Mouse (Mus musculus) lung, postnatal 10 days (tissue): ENCODE data around the gene Prss40.
"Not testable (repeated sequence)": the region's sequence is repeated elsewhere in the genome, so short reads cannot be mapped to it uniquely, and the experiment has no call there.

Experiments used
- DNase-seq: peaks from one replicate; pipeline ENCODE4 v3.0.0; 2021

Prss40 gene

DNA sequence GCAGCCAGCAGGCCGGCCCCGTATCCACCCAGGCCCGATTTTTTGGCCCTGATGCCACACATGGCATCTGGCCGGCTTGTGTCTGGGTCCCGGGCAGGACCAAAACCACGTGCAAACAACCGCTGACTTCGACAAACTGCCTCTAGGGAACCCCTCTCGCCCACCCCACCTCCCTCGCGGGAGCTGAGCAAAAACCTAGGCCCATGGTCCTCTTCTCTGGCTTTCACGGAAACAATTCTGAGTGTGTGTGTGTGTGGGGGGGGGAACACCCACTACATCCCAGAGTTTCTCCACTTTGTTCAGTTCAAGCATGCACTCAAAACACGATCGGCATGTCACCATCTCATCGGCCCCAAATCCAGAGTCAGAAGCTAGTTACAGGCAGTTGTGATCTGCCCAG lies at the start of gene Prss40:
TSS of gene Prss40 (minus strand) at position 101 of the 400 bp plus-strand sequence.
- DNase-seq, result no peak

DNA sequence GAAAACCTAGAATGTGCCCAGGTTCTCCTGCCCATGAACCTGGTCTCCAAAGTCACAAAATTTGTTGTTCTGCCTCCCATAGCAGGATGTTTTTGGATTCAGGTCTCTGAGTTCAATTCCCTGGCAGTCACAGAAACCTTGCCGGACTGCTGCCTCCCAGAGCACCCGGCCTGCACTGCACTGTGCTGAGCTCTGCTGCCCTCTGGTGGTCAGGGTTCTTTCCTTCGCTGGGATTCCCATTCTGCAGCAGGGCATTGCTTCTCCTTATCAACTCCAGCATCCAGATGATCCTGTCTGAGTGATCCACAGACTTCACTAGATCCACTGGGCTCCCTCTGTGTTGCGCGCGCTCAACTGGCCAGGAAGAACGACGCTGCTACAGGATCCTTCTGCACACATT lies 41.6 kb upstream of the Prss40 start:
- peak; percentile 68 for DNase-seq

DNA sequence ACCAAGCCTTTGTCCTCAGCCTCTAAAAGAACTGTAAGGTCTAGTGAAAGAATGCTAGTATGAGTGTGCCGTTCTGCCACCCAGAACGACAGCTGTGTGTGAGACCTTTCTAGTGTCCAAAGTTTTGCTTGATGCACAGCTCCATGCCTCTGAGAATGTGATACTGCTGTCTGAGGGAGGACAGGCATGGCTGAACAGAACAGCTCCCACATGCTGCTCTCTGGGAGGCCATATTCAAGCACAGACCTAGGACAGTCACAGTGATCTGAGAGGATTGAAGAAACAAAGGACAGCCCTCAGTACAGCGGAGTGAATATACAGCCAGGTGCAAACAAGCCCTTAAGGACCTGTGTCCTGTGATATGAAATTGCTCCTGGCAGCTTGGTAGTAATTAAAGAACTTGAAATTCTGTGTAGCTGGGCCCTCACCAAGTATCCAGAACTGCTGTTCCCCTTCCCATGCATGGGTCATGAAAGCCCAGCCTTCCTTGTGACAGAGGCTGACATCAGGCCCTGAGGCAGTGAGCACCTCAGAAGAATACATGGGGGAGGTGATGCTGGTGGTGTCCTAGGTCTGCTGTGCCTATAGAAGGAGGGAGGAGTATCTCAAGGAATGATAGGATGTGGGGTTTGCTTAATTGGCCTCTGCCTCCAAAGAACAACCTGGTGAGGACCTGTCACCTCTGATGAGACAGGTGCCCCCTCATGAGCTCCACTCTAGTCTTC lies 40.7 kb upstream of the Prss40 start:
- no peak for DNase-seq

DNA sequence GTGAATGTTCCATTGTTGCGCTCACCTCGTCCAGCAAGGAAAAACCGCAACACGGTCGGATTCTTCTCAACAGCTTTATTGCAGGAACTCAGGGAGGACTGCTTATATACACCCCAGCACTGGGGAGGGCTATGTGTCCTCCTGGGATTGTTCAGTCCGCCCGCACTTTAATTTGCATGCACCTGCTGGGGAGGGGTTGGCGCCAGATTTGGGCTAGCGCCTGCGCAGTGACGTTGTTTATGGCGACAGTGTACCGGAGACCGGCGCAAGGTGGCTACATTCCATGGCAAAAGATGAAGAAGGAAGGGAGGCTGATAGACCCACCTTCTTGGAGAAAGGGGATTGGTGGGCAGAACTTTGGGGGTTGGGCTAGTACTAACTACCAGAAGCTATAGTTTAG lies 39.3 kb upstream of the Prss40 start:
- no peak for DNase-seq

DNA sequence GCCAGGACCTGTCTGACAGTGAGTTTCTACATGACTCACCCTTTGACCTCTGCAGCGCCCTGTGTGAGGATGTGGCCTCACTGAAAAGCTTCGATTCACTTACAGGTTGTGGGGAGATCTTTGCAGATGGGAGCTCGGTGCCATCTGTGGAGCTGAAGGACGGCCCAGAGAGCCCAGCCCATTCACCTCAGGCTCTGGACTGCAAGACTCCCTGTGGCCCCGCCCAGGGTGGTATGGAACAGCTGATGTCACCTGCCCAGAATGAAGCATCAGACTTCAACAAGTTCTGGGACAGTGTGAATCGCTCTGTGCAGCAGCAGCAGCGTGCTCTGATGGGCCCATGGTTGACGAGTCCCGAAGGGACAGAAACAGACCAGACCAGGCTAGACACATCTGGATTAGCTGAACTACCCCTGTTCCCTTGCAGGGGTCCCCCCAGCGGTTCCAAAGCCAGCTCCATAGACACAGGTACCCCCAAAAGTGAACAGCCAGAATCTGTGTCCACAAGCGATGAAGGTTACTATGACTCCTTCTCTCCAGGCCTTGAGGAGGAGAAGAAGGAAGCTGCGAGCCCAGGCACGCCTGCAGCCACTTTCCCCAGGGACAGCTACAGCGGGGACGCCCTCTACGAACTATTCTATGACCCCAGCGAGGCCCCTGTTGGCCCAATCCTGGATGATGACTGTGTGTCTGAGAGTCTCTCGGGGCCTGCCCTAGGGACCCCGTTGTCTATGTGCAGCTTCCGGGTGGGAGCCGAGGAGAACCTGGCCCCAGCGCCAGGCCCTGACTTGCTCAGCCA lies 26.8 kb upstream of the Prss40 start:
- DNase-seq, result no peak

DNA sequence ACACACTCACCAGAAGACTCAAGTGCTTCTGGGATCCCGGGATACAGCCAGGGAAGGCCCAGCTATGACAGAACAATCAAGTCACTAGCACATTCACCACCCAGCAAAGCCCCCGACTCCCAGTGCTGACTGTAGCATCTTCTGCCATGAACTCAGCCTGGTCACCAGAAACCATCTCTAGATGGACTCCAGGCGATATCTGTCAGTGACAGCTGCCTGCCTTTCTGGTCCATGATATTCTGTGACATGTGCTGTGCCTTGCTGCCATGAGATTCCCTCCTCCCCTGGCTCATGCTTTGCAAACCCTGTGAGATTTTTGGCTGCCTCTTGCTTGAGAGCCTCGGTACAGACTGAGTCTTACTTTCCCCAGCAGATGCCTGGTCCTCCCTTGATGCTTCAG lies 24.0 kb upstream of the Prss40 start:
- DNase-seq, result no peak

DNA sequence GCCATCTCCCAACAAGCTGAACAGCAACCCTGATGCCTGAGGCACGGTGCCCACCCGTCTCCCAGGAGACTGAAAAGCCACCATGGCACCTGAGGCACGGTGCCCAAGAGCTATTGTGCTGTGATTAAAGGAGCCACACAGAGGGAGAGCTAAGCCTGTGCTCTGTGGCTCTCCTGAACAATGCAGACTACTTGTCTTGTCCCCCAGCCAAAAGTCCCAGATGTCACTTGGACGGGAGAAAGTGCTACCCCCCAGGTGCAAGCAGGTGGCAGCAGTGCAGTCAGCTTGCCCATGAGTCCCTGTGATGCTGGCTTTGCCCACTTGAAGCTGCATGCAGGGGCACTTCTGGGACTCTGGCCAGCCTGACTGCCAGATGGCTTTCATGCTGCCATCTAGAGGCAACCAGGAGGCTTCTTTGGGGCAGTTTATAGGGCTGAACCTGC lies 23.1 kb upstream of the Prss40 start:
- DNase-seq, result no peak

DNA sequence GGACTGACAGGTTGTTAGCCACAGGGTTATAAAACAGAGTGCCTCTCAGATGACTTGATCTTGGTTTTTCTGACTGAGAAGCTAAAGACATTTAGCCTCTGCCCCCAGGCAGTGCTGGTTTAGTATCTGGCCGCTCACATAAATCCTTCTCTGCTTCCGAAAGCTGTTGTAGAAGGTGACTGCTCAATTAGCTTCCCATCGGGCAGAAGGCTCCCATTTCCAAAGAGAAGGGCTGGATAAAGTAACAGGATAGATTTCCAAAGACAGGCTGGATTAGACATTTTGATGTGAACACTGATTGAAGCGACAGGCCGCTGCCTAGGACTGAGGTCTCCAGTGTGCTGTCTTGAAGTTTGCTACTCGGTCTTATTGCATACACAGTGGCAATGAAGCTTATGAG lies 21.5 kb upstream of the Prss40 start:
- no peak for DNase-seq

DNA sequence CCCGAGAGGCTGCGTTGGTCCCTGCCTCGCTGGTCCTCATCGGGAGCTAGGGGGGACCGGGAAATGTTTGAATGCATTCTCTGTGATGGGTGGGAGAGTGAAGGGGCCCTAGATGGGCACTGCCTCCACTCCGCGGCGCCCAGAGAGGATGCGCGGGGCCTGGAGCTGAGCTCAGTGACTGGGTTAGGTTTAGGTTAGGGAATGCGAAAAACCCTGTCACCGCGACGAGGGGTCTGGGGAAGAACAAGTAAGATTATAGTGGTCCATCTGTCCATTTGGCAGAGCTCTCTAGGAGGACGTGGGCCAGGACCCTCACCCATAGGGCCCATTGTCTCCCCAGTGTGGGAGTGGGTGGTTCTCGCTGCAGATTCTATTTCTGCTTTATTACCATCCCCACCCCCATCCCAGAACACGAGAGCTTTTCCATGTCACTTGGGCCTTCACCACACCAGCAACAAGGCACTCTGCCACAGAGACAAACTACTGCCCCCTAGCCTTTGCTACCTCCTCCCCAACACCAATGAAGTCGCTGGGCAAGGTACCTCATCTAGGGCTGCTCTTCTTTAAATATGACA lies 19.1 kb upstream of the Prss40 start:
- no peak for DNase-seq

DNA sequence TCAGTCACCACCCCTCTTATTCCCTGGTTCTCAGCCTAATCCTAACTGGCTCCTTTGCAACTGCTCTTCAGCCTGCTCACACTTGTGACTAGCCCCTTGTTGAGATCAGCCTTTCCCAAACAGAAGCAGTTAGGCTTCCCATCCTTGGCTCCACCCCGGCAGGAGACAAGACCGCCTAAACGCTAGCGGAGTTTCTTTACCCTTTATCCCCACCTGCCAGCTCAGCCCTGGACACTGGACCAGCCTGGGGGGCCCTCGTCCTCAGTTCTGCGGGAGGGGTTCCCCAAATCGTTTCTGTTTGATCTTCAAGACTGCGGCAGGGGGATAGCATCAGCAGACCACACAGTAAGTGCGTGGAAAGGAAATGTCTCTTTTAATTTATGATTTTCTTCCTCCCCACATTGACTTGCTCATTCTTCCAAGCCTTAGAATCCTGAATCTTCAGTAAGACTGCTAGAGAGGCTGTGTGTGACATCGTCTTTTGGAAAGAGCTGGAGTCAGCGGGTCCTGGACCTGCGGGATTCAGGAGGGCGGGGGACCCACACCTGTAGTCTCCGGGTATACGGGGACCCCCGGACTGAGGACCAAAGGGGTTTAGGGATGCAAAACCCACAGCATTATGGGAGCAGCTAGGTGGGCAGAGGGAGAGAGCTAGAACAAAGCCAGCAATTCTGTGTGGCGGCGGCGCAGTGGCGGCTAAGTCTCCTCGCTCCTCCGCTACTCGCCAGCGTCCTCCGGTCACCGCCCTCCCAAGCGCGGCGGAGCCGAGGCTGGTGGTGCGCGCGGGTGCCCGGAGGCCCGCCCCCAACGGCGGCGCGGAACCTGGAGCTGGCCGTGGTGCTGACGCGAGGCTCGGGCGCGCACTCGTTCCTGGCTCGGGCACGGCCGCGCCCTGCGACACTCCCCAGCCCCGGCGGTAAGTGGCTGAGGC lies 18.4 kb upstream of the Prss40 start, which contains the start of gene Amer3:
TSS of gene Amer3 (plus strand) at position 807 of the 931 bp plus-strand sequence.
- peak; percentile 78 for DNase-seq

DNA sequence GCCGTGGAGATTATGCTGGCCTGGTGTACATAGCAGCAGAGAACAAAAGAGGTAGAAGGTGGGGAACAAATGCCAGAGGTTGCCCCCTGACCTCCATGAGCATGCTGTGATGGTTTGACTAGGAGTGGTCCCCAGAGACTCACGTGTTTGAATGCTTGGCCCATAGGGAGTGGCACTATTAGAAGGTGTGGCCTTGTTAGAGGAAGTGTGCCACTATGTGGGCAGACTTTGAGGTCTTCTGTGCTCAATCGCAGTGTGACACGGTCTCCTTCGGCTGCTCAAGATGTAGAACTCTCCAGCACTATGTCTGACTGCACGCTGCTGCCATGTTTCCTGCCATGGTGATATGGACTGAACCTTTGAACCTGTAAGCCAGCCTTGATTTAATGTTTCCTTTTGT lies 12.5 kb upstream of the Prss40 start:
- DNase-seq, result no peak

DNA sequence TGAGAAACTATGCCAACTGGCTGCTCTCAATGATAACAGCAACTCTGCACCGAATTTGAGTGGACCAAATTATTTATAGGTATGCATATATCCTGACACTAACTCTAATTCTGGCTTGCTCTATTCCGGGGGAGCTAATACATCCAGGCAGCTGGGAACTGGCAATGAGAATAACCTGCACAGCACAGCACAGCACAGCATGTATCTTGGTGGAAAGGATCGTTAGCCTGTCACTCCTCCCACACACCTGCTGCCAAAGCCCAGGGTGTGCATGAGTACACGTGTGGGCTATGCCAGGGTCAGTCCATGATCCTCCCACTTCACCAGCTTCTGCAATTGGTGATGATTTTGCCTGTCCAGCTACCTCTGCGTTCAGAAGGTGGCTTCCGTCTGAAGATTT lies 10.7 kb upstream of the Prss40 start:
- DNase-seq, result no peak

DNA sequence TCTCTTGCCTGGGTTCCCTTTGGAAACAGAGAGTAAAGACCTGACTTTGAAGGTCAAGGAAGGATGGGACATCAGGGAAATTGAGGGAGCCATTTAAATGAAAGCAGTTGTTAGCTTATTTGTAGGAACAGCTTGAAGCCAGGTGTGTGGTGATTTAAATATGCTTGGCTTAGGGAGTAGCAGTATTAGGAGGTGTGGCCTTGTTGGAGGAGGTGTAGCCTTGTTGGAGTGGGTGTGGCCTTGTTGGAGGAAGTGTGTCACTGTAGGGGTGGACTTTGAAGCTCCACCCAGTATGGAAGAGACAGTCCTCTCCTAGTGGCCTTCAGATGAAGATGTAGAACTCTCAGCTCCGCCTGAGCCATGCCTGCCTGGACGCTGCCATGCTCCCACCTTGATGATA lies 9.1 kb upstream of the Prss40 start:
- DNase-seq, result no peak

DNA sequence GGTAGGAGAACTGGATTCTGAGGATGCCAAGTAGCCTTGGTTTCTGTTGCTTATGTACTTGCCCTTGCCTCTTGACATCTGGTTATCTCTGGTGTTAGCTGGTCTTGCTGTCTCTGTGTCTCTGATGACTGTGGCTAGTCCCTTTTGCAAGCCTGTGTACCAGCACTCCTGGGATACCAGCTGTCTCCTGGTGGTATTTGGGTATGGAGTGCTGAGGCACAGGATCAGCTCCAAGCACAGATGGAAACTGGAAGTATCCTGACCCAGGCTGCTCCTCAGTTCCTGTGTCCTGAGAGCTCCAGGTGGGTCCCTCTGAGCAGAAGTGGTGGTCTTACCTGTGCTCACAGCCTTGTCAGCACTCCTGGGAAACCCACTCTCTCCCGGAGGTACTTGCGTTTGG lies 7.4 kb upstream of the Prss40 start:
- no peak for DNase-seq

DNA sequence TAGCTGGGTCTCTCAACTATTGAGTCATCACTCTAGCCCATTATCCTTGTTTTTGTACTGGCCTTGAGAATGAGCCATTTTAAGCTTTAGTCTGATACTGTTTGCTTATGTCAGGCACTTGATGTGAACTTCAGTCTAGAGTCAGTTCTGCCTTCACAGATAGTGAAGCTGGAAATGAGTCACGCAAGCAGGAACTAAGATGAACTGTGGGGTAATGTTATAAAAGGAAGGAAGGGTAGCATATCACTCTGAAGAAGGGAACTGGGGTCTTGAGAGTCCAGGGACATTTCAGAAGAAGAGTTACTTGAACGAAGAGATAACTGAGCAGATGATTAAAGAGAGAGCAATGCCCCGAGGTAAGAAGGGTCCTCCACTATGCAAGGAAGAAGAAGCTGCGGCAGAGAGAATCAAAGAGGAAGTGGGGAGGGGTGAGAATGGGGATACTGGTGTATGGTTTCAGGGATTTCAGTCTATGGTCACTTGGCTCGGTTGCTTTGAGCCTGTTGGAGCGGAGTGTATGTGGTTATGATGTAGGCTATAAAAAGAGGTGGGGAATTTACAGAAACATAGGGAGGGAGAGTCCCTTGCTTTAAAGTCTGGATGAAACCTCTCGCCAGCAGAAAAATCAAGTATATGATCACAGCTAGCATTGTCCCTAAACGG lies 3.8 kb upstream of the Prss40 start:
- DNase-seq, result no peak

DNA sequence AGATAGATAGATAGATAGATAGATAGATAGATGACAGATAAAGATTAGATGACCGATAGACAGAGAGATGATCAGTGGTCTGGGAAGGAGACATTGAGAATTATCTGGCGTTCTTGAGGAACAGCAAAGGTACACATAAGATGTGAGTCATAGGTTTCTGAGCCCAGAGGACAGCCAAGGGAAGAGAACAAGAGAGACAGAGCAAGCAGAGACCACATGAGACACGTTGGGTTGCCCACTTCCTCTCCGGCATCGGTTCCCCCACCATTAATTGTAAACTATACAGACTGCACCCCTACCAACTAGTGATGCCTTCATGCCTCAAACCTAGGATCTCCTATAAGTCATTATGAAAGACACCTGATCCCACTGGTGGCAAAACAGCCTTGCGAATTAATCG lies 6.5 kb downstream of the Prss40 start:
- no peak for DNase-seq

DNA sequence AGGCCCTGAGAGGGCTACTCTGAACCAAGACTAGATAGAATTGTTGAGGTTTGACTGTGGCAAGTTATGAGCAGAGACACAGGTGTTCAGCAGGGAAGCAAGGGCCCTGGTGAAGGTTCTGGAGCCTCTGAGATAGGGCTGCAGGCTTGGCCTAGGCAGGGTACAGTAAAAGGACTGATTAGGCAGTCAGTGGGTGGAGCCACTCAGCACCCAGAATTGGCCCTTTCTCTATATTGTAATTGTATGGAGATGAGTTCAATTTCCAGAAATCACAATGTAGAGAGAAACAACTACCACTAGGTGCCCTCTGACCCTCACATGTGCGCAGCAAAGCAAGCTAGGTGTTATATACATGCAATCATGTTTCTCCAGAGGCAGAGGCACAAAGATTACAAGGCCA lies 7.1 kb downstream of the Prss40 start:
- DNase-seq, result no peak

DNA sequence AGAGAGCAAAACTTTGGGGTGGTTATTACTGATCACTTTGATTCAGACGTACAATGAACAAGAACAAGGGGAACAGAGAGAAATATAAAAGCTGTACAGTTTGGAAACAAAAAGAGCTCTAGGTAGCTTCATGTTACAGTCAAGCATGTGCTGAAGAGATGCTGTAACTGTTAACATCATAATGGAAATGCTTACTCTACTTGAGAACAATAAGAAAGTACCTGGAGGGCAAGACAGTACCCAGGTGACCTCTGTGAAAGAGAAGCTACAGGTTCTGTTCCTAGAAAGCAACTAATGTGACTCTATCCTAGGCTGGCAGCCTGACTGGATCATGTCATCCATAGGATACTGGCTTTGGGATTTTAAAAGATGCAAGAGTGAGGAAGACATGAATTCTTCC lies 13.7 kb downstream of the Prss40 start:
- DNase-seq, result no peak

DNA sequence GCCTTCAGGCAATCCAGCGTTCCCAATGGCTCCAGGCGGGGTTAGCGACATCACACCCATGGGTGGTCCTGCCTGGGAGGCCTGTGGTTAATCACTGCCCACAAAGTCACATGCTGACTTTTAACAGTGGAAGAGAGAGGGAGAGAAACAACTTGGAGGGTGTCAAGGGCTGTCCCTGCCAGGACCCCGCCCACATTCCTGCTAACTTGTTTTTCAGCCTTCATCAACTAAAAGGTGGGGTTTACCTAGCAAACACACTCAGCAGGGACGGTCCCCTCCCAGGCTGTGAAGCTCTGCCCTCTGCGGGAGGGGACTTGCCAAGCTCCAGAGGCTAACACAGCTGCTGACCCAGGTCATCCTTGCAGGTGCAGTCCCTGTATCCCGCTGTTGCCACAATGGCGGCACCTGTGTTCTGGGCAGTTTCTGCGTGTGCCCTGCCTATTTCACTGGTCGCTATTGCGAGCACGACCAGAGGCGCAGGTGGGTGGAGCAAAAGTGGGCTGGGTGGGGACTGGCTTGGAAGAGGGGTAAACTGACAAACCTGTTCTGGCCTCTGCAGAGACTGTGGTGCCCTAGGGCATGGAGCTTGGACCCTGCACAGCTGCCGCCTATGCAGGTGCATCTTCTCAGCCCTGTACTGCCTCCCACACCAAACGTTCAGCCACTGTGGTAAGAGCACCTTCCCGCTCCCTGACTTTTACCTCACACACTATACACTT lies 23.8 kb downstream of the Prss40 start:
- peak; percentile 36 for DNase-seq

DNA sequence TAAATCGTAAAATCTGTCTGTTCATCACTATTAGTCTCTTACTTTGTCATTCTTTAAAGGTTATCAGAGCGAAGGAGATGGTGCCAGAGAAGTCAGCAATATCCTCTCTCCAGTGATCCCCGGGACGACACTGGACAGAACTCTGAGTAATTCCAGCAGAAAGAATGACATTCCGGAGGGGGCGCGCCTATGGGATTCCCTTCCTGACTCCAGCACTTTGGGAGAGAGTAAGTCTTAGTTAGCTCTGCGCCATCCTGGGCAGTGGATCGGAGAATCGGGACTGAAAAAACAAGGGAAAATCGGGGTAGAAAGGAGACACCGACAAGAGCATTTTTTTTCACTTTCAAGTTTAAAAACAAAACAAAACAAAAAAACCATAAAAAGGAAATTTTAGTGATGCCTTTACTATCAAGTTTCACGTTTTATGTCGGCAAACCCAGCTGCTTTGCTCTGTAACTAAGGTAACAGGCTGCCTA lies 24.4 kb downstream of the Prss40 start:
- DNase-seq, result no peak

DNA sequence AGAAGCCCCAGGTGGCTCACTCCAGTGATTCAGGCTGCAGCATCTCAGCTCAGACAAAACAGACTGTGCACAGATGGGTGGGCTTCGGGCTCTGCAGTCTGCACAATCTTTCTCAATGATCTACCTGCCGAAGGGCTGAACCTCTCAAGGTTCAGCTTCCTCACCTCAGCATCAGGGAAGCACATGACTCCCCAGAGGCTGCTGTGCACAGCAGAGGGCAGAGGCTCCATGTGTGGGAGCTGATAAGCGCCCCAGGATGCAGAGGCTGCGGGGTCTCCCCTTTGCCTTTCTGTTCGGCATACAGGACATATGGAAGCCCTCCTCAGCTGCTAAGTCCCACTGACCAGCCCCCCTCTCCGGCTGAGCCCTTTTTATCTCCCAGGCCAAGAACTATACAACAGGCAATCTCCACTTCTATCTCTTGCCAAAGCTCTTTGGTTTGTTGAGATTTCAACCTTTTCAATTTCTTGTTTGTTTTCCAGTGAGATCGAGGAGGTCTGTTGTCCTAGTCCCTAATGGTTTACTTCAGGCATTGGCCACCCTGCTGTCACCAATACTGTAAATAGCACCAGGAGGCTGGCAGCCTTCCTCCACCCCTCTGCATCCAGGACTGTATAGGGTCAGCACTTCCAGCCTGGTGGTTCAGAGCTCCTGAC lies 25.6 kb downstream of the Prss40 start, which contains the start of gene Cfc1:
TSS of gene Cfc1 (plus strand) at position 606 of the 656 bp plus-strand sequence.
- DNase-seq, result not testable (repeated sequence)
